Mouse (Mus musculus): ENCODE measurements around the gene Pfdn5.

Gene Pfdn5

DNA sequence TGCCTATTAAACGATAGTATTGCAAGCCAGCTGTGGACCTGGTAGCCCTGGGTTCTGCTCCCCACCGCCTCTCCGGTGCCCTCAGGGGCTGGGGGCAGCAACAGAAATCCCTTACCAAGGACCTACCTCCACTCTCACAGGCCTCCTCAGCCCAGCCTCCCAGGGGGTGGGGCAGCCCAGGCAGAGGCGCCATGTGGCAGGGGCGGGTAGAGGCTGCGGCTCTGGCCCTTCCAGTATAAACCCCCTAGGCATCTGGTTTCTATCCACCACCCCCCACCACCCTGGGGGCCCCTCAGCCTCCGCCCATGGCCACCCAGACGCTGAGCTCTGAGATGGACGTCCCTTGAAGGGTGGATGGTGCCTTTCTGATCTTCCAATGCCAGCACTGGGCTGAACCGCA, 44.8 kb downstream of the Pfdn5 start:
- DNase-seq (ENCODE audit: low spot score in 2 of 2): no peak

DNA sequence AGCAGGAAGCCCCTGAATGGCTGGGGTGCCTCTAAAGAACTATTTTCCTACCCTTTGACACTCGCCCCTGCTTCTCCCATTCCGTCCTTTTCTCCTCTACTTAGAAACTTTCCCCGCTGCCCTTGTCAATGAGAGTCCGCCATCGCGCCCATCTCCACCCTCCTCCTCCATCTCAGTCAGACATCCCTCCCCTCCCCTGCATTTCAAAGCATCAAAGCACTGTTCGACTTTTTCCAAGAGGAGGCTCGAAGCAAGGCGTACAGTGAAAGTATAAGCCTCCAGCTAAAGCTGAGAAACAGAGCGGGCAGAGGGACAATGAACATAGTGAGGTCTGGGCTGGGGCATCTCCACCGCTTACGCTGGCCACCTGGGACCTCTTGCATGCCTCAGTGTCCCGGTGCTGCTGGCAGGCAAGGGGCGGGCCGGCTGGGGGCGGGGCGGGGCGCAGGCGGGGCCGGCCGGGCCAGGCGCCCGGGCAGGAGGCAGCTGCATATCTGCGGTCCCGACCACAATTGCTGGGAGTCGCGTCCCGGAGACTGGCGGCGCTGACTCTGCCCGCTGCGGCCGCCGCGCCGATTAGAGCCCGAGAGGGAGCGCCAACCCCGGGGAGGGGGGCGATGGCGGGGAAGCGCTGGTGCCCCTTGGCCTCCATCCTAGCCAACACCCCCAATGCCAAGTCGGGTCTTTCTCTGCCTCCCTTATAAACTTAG, 50.7 kb downstream of the Pfdn5 start:
- peak; percentile 60 to 62 for DNase-seq (ENCODE audit: low spot score in 2 of 2)

DNA sequence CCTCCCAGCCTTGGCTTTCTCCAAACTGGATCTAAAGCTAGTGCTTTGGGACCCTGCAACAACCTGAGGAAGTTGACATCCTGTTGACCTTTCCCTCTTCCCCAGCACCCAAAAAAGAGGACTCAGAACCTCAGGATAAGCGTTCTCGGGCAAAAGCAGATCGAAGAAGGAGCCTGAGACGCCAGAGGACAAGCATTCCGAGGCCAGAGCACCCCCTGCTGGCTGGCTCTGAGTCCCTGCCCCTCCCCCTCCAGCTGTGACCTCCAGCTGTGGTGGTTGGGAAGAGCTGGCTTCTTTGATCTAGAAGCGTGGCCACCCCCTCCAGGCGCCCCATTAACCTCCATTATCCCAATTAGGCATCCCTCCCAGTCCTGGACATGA, 51.2 kb downstream of the Pfdn5 start:
- peak; percentile 77 to 90 for DNase-seq (ENCODE audit: low spot score in 2 of 2)

DNA sequence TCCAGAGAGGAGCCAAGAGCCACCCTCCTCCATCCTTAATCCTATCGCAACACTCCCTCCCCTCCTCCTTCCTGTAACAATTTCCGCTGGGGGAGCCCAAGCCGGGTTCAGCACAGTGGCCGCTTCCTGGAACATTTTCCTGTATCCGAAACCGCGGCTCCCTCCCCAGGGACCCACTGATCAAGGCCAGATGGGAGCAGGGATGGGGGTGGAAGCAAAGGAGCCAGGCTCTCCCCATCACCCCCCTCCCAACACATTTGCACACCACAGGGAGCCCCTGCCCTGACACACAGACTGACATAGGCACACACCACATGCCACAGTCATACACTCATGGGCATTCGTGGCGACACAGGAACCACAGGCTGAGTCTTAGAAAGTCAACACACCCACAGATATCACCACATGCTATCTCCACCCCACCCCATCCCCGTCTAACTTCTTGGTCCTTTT, 51.9 kb downstream of the Pfdn5 start:
- DNase-seq (ENCODE audit: low spot score in 2 of 2): peak in 1 of 2 experiments; percentile 35

Measured in spleen, postnatal 10 days (tissue).